Mouse (Mus musculus): ENCODE data around the gene Gm20865.
"Not testable (repeated sequence)": the region's sequence is repeated elsewhere in the genome, so short reads cannot be mapped to it uniquely, and the experiment has no call there.

Gm20865 gene

DNA sequence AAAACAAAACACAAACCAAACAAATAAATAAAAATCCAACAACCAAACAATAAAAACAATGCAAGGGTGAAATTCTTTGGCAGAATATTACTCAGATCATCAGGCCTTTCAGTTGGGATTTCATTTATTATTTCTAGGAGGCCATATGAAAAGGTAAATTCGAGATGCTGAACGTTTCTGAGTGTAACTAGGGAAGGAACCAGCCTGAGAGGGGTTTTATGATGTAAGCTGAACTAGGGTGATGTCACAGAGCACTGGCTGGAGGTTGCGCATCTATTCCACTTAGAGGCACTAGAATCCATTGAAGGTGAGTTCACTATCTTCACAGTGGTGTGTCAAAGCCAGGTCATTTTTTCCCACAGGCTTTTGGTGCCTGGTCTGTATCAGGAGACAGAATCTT is at the start of gene Gm20865:
Gene Gm20865 (plus strand): TSS at position 301 of the 400 bp plus-strand sequence.
- not testable (repeated sequence) for DNase-seq

Data from cerebellum, adult 9-11 months (tissue).